Mouse (Mus musculus) embryonic facial prominence, embryonic 15.5 days (tissue): ENCODE results near the gene Chd4. TPM values are rescaled to one million over a fixed set of nuclear protein-coding genes. Genes with fewer than 3 reads are reported as not detected.
A peak's percentile ranks its signal among the peaks of the same experiment; 100 is the strongest.

Experiments used
- ATAC-seq: fragments of 200-750 bp; cut with Nextera tagmentation; 2 replicates; pipeline ENCODE4 v1.8.0; 2017; ENCODE audit warnings: low read depth, moderate TSS enrichment; ENCODE audit not compliant: insufficient number of reproducible peaks, low FRiP score, low TSS enrichment
- H3K27ac ChIP-seq: fragments of 300-500 bp; sonication (generic); replicated peaks from 2 replicates; pipeline ENCODE4 v1.5.1; 2015; ENCODE audit warnings: mild to moderate bottlenecking, inconsistent platforms
- H3K27me3 ChIP-seq: fragments of 300-500 bp; sonication (generic); 2 replicates; pipeline ENCODE4 v1.6.1; 2015; ENCODE audit warnings: inconsistent platforms
- H3K36me3 ChIP-seq: fragments of 300-500 bp; sonication (generic); 2 replicates; pipeline ENCODE4 v1.6.1; 2015; ENCODE audit warnings: mild to moderate bottlenecking, inconsistent platforms
- H3K4me1 ChIP-seq: fragments of 300-500 bp; sonication (generic); 2 replicates; pipeline ENCODE4 v1.6.1; 2015; ENCODE audit warnings: inconsistent platforms
- H3K4me2 ChIP-seq: fragments of 300-500 bp; sonication (generic); replicated peaks from 2 replicates; pipeline ENCODE4 v1.6.1; 2015; ENCODE audit warnings: mild to moderate bottlenecking, inconsistent platforms
- H3K4me3 ChIP-seq: fragments of 300-500 bp; sonication (generic); replicated peaks from 2 replicates; pipeline ENCODE4 v1.5.1; 2015; ENCODE audit warnings: mild to moderate bottlenecking, inconsistent platforms
- H3K9ac ChIP-seq: fragments of 300-500 bp; sonication (generic); 2 replicates; pipeline ENCODE4 v1.6.1; 2015; ENCODE audit warnings: inconsistent platforms
- H3K9me3 ChIP-seq: fragments of 300-500 bp; sonication (generic); replicated peaks from 2 replicates; pipeline ENCODE4 v1.6.1; 2016; ENCODE audit warnings: inconsistent platforms
- WGBS: fragments of 180-500 bp; shearing (Covaris S2); methylation state at CpG from one replicate; pipeline ENCODE4 v1.1.7; 2015; 5-methylcytosine and 5-hydroxymethylcytosine counted together
- polyA plus RNA-seq: library from polyadenylated mRNA; unstranded; fragments of >200 nt; fragmentation: Nextera tagmentation; extraction: Ambion mirVana; gene quantifications from 2 replicates; pipeline ENCODE4 v1.2.1, GENCODE M21; 2015

The Chd4 gene
- polyA plus RNA-seq, 1 experiment from 2014 or later = 70.8 TPM

DNA sequence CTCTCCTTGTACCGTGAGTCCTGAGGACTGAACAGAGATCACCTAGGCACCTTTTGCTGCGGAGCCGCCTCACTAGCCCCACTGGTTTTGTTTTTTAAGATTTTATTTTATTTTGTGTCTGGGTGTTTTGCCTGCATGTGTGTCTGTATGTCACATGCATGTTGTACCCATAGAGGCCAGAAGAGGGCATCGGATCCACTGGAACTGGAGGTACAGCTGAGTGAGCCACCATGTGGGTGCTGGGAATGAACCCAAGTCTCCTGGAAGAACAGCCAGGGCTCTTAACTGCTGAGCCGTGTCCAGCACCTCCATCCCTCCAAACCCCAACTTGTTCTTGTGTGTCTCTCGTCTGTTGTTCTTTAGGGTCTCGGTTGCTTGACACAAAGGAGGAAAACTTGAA is 15.1 kb downstream of the Chd4 start:
- H3K27ac ChIP-seq = no peak overlapping the region
- no peak overlapping the region for H3K9ac ChIP-seq
- ATAC-seq = no peak
- no peaks in the 10 kb centered on the region for H3K27me3 ChIP-seq
- H3K4me2 ChIP-seq = no peak overlapping the region
- no peak overlapping the region for H3K4me3 ChIP-seq
- no peaks in the 10 kb centered on the region for H3K9me3 ChIP-seq
- peaks cover 96% of the 10 kb centered on the region for H3K36me3 ChIP-seq
- H3K4me1 ChIP-seq = no peaks in the 10 kb centered on the region
- 91% methylated on average over 7 of the region's 7 CpGs for WGBS

- Histone ChIP-seq H3K4me3 (no peak overlapping the region), H3K27me3 (no peaks in the 10 kb centered on the region), H3K4me2 (no peak overlapping the region), H3K9me3 (no peaks in the 10 kb centered on the region), H3K36me3 (peaks cover 97% of the 10 kb centered on the region), H3K27ac (no peak overlapping the region), H3K9ac (no peak overlapping the region), H3K4me1 (no peaks in the 10 kb centered on the region)
- ATAC-seq = no peak
- 91% methylated on average over 11 of the region's 11 CpGs for WGBS
These were observed 16.8 kb downstream of the Chd4 start for GRCm38 (mm10) chr6:125112553-125112952.

DNA sequence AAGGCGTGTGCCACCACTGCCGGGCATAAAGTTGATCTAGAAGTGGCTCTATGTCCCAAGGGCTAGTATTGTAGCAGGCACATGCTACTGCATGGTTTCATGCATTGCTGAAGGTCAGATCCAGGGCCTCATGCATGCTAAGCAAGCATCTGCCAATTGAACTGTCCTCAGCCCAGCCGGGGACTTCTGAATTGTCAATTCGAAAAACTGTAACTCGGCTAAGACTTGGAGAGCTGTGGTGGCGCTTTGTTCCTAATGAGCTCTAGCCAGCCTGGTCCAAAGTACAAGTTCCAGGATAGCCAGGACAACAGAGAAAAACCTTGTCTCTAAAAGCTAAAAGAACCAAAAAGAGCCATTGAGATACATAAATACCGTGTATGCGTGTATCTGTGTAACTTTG is 23.6 kb downstream of the Chd4 start:
- Histone ChIP-seq H3K36me3 (peaks cover 95% of the 10 kb centered on the region), H3K27me3 (no peaks in the 10 kb centered on the region), H3K4me2 (no peak overlapping the region), H3K27ac (no peak overlapping the region), H3K9me3 (no peaks in the 10 kb centered on the region), H3K4me3 (no peak overlapping the region), H3K4me1 (no peaks in the 10 kb centered on the region), H3K9ac (no peak overlapping the region)
- 90% methylated on average over 8 of the region's 8 CpGs for WGBS
- no peak for ATAC-seq

DNA sequence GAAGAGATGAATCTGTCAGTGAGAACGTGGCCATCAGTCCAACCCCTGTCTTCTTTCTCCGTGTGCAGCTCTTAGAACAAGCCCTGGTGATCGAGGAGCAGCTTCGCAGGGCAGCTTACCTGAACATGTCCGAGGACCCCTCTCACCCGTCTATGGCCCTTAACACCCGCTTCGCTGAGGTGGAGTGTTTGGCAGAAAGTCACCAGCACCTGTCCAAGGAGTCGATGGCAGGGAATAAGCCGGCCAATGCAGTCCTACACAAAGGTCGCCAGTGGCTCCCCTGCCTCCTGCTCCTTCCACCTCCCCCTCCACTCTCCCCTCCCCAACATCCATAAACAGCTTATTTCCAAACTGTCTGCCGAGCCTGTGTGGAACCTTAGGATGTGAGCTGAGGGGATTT is 32.9 kb downstream of the Chd4 start:
- Histone ChIP-seq H3K36me3 (peaks cover 69% of the 10 kb centered on the region), H3K4me2 (no peak overlapping the region)
- 90% methylated on average over 12 of the region's 12 CpGs for WGBS

GRCm38 (mm10) chr6:125129710-125130402 is 34.1 kb downstream of the Chd4 start:
- Histone ChIP-seq H3K27ac (no peak overlapping the region), H3K27me3 (no peaks in the 10 kb centered on the region), H3K36me3 (peaks cover 69% of the 10 kb centered on the region), H3K9ac (no peak overlapping the region), H3K4me1 (peaks cover 10% of the 10 kb centered on the region), H3K4me3 (no peak overlapping the region), H3K4me2 (no peak overlapping the region), H3K9me3 (no peaks in the 10 kb centered on the region)
- whole genome bisulfite sequencing = 87% methylated on average over 20 of the region's 20 CpGs
- no peak for ATAC-seq

More for the DNA sequence above, 32.9 kb downstream of the Chd4 start:
- Histone ChIP-seq H3K9me3 (no peaks in the 10 kb centered on the region), H3K4me1 (peaks cover 10% of the 10 kb centered on the region), H3K27ac (no peak overlapping the region), H3K9ac (no peak overlapping the region), H3K4me3 (no peak overlapping the region), H3K27me3 (no peaks in the 10 kb centered on the region)
- no peak for ATAC-seq

DNA sequence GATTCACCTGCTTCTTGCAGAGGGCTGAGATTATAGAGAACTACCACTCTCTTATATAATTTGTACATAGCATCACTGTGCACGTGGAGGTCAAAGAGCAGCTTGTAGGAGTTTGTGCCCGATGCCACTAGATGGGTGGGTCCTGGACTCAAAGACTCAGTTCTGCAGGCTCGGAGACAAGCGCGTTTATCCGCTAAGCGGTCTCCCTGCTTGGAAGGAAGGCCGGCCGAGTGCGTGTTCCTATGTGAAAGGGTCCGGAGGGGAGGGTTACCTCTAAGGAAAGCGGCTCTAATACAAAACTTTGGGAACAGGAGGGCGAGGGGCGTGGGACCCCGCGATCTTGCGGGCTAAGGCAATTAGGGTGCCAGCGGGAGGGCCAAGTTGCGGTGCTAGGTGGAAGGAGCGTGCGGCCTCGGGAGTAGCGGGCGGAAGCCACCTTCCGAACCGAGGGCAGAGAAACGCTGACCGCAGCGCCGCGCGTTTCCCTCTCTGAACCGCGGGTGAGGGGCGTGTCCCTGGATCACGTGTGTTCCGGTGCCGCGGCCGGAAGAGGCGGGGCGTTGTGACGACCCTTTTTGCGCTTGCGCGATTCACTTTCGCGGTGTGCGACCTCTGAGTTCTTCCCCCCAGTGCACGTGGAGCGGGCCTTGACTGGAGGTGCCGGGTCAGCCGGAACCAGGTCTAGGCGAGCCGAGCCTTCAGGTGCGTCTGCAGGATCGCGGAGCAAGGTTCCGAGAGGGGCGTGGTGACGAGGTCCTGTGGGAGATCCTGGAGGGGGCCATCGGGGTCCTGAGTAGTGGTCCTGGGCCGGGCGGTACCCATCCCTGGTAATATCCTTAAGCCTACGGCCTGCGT is 35.7 kb downstream of the Chd4 start, which contains the start of gene Nop2:
Nop2 (plus strand) TSS at position 608 of the 855 bp plus-strand sequence.
- under 1% methylated on average over 66 of the region's 66 CpGs for WGBS
- H3K27me3 ChIP-seq = no peaks in the 10 kb centered on the region
- H3K36me3 ChIP-seq = peaks cover 67% of the 10 kb centered on the region
- H3K9ac ChIP-seq = peak within 1 kb of the TSS; percentile 70
- ATAC-seq = peak; percentile 94
- peak within 1 kb of the TSS; percentile 92 for H3K27ac ChIP-seq
- H3K9me3 ChIP-seq = no peaks in the 10 kb centered on the region
- peak within 1 kb of the TSS; percentile 92 for H3K4me3 ChIP-seq
- H3K4me1 ChIP-seq = peaks cover 10% of the 10 kb centered on the region
- peak within 1 kb of the TSS; percentile 87 for H3K4me2 ChIP-seq

GRCm38 (mm10) chr6:125132470-125132869 is 36.7 kb downstream of the Chd4 start:
- Histone ChIP-seq H3K4me1 (peaks cover 10% of the 10 kb centered on the region), H3K27me3 (no peaks in the 10 kb centered on the region), H3K4me3 (peak overlapping the region; percentile 92), H3K27ac (no peak overlapping the region), H3K36me3 (peaks cover 67% of the 10 kb centered on the region), H3K4me2 (peak overlapping the region; percentile 87), H3K9me3 (no peaks in the 10 kb centered on the region), H3K9ac (peak overlapping the region; percentile 70)
- 7% methylated on average over 11 of the region's 11 CpGs for WGBS
- ATAC-seq = no peak

GRCm38 (mm10) chr6:125137002-125137671 is 41.4 kb downstream of the Chd4 start:
- ATAC-seq = no peak
- 88% methylated on average over 19 of the region's 19 CpGs for WGBS
- Histone ChIP-seq H3K27ac (no peak overlapping the region), H3K4me2 (no peak overlapping the region), H3K36me3 (peaks cover 87% of the 10 kb centered on the region), H3K27me3 (no peaks in the 10 kb centered on the region), H3K9me3 (no peaks in the 10 kb centered on the region), H3K9ac (no peak overlapping the region), H3K4me1 (peaks cover 5% of the 10 kb centered on the region), H3K4me3 (no peak overlapping the region)

DNA sequence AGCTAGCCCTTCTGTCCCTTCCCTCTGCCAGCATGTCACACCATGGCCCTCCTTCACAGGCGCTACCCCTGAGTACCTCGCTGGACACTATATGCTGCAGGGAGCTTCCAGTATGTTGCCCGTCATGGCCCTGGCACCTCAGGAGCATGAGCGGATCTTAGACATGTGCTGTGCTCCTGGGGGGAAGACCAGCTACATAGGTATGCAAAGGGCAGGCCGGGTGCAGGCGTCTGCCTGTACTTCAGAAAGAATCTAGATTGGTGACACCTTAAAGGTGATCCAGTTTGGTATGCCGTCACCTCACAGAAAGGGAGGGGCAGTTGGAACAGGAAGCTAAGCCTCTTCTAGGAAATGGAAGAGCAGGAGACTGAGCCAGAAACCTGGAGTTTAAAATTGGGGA is 44.0 kb downstream of the Chd4 start:
- Histone ChIP-seq H3K9me3 (no peaks in the 10 kb centered on the region), H3K36me3 (peaks cover 92% of the 10 kb centered on the region), H3K4me1 (peaks cover 1% of the 10 kb centered on the region; the same call in 1 of the 2 replicates), H3K27ac (no peak overlapping the region), H3K9ac (no peak overlapping the region), H3K4me2 (no peak overlapping the region), H3K27me3 (no peaks in the 10 kb centered on the region), H3K4me3 (no peak overlapping the region)
- WGBS = 88% methylated on average over 7 of the region's 7 CpGs
- no peak for ATAC-seq

DNA sequence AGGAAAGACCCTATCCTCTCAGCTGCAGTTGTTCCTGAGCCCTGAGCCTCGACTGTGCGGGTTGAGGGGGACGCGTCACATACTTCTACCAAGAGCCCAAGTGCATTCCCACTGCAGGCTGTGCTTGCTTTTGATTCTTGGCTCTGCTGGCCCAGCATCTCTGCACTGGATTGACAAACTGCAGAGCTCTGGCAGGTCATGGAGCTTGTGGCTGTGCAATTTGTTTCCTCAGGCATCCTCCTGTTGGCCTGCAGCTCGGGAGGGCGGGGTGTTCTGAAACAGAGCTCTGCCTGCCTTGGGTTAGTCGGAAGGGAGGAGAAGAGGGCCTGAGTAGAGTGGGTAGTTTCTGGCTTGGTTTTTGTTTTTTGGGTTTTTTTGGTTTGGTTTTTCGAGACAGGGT is 46.7 kb downstream of the Chd4 start:
- Histone ChIP-seq H3K9ac (no peak overlapping the region), H3K27me3 (no peaks in the 10 kb centered on the region), H3K4me3 (no peak overlapping the region), H3K4me1 (peaks cover 24% of the 10 kb centered on the region), H3K4me2 (no peak overlapping the region), H3K9me3 (no peaks in the 10 kb centered on the region), H3K36me3 (peaks cover 68% of the 10 kb centered on the region), H3K27ac (no peak overlapping the region)
- 89% methylated on average over 8 of the region's 8 CpGs for WGBS
- no peak for ATAC-seq

DNA sequence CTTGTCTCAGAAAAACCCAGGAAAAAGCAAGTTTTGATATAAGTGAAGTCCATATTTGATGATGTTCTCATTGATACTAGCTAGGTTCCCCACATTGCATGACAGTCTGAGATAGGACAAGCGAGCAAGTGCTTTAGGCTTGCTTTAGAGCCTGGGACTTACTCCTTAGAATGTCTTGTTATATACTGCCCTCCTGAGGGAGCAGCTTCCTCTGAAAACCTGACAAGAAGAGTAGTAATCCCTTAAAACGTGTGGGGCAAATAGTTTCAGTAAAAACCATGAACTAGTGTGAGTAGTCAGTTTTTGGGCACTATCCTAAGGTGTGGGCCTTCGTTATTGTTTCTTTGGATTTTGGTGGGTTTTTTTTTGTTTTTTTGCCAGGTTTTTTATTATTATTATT is 47.3 kb downstream of the Chd4 start:
- Histone ChIP-seq H3K9me3 (no peaks in the 10 kb centered on the region), H3K27me3 (no peaks in the 10 kb centered on the region), H3K36me3 (peaks cover 61% of the 10 kb centered on the region), H3K4me1 (peaks cover 30% of the 10 kb centered on the region), H3K4me2 (no peak overlapping the region), H3K9ac (no peak overlapping the region), H3K4me3 (no peak overlapping the region), H3K27ac (no peak overlapping the region)
- ATAC-seq = no peak
- WGBS = 70% methylated on average over 3 of the region's 3 CpGs
